8 mouse cellular contexts compared by ENCODE assay signal in the genomic region with DNA sequence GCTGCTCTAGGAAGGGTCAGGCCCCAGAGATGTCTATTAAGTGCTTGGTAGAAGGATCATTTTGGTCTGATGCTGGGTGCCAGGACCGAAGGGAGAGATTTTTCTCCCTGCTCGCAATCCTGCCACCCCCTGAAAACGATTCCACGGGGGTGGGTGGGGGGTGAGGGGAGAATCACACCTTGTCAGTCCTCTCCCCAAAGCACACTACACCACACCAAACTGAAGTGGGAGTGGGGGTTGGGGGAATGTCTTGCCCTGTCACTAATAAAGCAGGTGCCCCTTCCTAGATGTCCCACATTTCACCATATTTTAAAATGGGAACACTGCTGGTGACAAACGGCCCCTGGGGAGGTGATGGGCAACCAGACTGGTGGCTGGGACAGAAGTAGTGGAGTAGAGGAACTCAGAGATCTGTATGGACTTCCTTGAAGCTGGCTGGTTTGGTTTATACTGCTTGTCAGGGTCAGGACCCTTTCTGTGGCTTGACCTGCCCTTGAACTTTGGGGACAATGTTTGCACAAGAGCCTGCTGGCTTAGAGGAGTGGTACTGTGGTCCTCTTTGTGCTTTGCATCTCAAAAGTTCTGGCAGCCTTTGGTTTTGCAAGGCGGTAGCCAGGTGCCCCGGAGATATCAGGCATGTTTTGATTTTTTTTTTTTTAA.
DNase-seq lines count a peak whose midpoint lies in the region; ATAC-seq and TF ChIP-seq lines count a peak whose summit lies in the region.

No protein-coding gene starts in this region.

- H3K9me3 ChIP-seq in kidney, embryonic 14.5 days (ENCODE audit: control insufficient read depth, low read length) = no peaks in the 10 kb centered on the region
- no peaks in the 10 kb centered on the region for H3K9me3 ChIP-seq in forebrain, embryonic 16.5 days (ENCODE audit: control insufficient read depth, low read length)
- H3K9me3 ChIP-seq in liver, embryonic 16.5 days (replicated peaks; ENCODE audit: control insufficient read depth, low read length) = no peaks in the 10 kb centered on the region
- no peaks in the 10 kb centered on the region for H3K9me3 ChIP-seq in stomach, postnatal 0 days (ENCODE audit: control insufficient read depth, low read length)

- no peak overlapping the region for H3K27ac ChIP-seq in kidney, embryonic 14.5 days (ENCODE audit: low read depth, low read length)
- peak overlapping the region; percentile 86 for H3K27ac ChIP-seq in forebrain, embryonic 16.5 days (ENCODE audit: low read length)
- H3K27ac ChIP-seq in liver, embryonic 16.5 days (ENCODE audit: low read length) = no peak overlapping the region
- peak overlapping the region; percentile 73 for H3K27ac ChIP-seq in stomach, postnatal 0 days (replicated peaks)

- 12% methylated on average over 7 of the region's 7 CpGs for WGBS in kidney, embryonic 14.5 days
- 6% methylated on average over 7 of the region's 7 CpGs for WGBS in forebrain, embryonic 16.5 days
- WGBS in liver, embryonic 16.5 days (ENCODE audit: insufficient replicate concordance) = 6% methylated on average over 7 of the region's 7 CpGs
- 12% methylated on average over 7 of the region's 7 CpGs for WGBS in stomach, postnatal 0 days

- ATAC-seq in kidney, embryonic 14.5 days (ENCODE audit: low FRiP score, low TSS enrichment) = 0 out of 2 replicates have a peak, but pooled peaks have one; percentile 32
- 0 out of 2 replicates have a peak, but pooled peaks have one; percentile 6 for ATAC-seq in forebrain, embryonic 16.5 days
- no peak for ATAC-seq in liver, embryonic 16.5 days (ENCODE audit: low read depth)
- ATAC-seq in stomach, postnatal 0 days (ENCODE audit: low FRiP score, low TSS enrichment) = no peak

- TF ChIP-seq EP300 in stomach, postnatal 0 days (optimal IDR thresholded peaks at IDR 0.05) = no peak

- TF ChIP-seq POLR2A in brain, embryonic 14.5 days (IDR thresholded peaks at IDR 0.05; ENCODE audit: borderline replicate concordance, extremely low read depth, insufficient read depth, insufficient read length, poor library complexity, severe bottlenecking) = no peak

- DNase-seq in kidney, adult 8-10 months = no peak
- DNase-seq in brain, embryonic 14.5 days (ENCODE audit: low read depth) = peak; percentile 19
- no peak for DNase-seq in stomach, postnatal 0 days (ENCODE audit: low spot score)
- DNase-seq in gastrocnemius, postnatal 10 days = no peak
- DNase-seq in layer of hippocampus, adult 8-10 months (ENCODE audit: low spot score in 2 of 2) = no peak

- peak overlapping the region; percentile 18; the same call in 1 of the 2 replicates for H3K9ac ChIP-seq in kidney, embryonic 14.5 days (ENCODE audit: low read depth, low read length)
- peak overlapping the region; percentile 72 for H3K9ac ChIP-seq in forebrain, embryonic 16.5 days (replicated peaks; ENCODE audit: low read depth, low read length)
- H3K9ac ChIP-seq in liver, embryonic 16.5 days (ENCODE audit: low read depth, low read length) = no peak overlapping the region
- peak overlapping the region; percentile 69 for H3K9ac ChIP-seq in stomach, postnatal 0 days (ENCODE audit: low read length)

- peaks cover 4% of the 10 kb centered on the region; the same call in 1 of the 2 replicates for H3K4me1 ChIP-seq in kidney, embryonic 14.5 days (ENCODE audit: control insufficient read depth, insufficient read depth, low read length)
- peaks cover 37% of the 10 kb centered on the region for H3K4me1 ChIP-seq in forebrain, embryonic 16.5 days (replicated peaks; ENCODE audit: control insufficient read depth, insufficient read depth, low read length)
- H3K4me1 ChIP-seq in liver, embryonic 16.5 days (ENCODE audit: control insufficient read depth, low read depth, low read length) = no peaks in the 10 kb centered on the region; the same call in 1 of the 2 replicates
- H3K4me1 ChIP-seq in stomach, postnatal 0 days (replicated peaks; ENCODE audit: control insufficient read depth, insufficient read depth) = no peaks in the 10 kb centered on the region

- H3K4me3 ChIP-seq in kidney, embryonic 14.5 days (ENCODE audit: low read length) = peak overlapping the region; percentile 40
- H3K4me3 ChIP-seq in forebrain, embryonic 16.5 days (replicated peaks; ENCODE audit: low read length) = peak overlapping the region; percentile 49
- peak overlapping the region; percentile 43 for H3K4me3 ChIP-seq in liver, embryonic 16.5 days (ENCODE audit: low read depth, low read length)
- peak overlapping the region; percentile 54 for H3K4me3 ChIP-seq in stomach, postnatal 0 days (ENCODE audit: low read depth, low read length)

- peak overlapping the region; percentile 70 for H3K4me2 ChIP-seq in kidney, embryonic 14.5 days (replicated peaks; ENCODE audit: low read depth, low read length)
- H3K4me2 ChIP-seq in forebrain, embryonic 16.5 days (ENCODE audit: low read length) = peak overlapping the region; percentile 62
- peak overlapping the region; percentile 37 for H3K4me2 ChIP-seq in liver, embryonic 16.5 days (ENCODE audit: low read depth, low read length)
- peak overlapping the region; percentile 74 for H3K4me2 ChIP-seq in stomach, postnatal 0 days (replicated peaks; ENCODE audit: low read depth)

- TF ChIP-seq CTCF in brain, embryonic 14.5 days (IDR thresholded peaks at IDR 0.05; ENCODE audit: borderline replicate concordance, extremely low read depth, insufficient read depth, insufficient read length) = no peak
- no peak for TF ChIP-seq CTCF in stomach, postnatal 0 days (IDR thresholded peaks at IDR 0.05; ENCODE audit: low read depth)

- no peaks in the 10 kb centered on the region for H3K36me3 ChIP-seq in kidney, embryonic 14.5 days (ENCODE audit: control insufficient read depth, insufficient read depth, low read length)
- H3K36me3 ChIP-seq in forebrain, embryonic 16.5 days (ENCODE audit: control insufficient read depth, insufficient read depth) = no peaks in the 10 kb centered on the region
- no peaks in the 10 kb centered on the region for H3K36me3 ChIP-seq in liver, embryonic 16.5 days (ENCODE audit: control insufficient read depth, insufficient read depth)
- H3K36me3 ChIP-seq in stomach, postnatal 0 days (ENCODE audit: control insufficient read depth, insufficient read depth, low read length) = no peaks in the 10 kb centered on the region

- peaks cover 13% of the 10 kb centered on the region for H3K27me3 ChIP-seq in kidney, embryonic 14.5 days (ENCODE audit: control insufficient read depth, insufficient read depth, low read length)
- H3K27me3 ChIP-seq in forebrain, embryonic 16.5 days (replicated peaks; ENCODE audit: control insufficient read depth, insufficient read depth, low read length) = no peaks in the 10 kb centered on the region
- peaks cover 16% of the 10 kb centered on the region for H3K27me3 ChIP-seq in liver, embryonic 16.5 days (ENCODE audit: control insufficient read depth, insufficient read depth, low read depth, low read length)
- no peaks in the 10 kb centered on the region for H3K27me3 ChIP-seq in stomach, postnatal 0 days (ENCODE audit: control insufficient read depth, insufficient read depth, low read length)

Comparison
In these comparisons a context has a peak if more than half of its experiments do, and no peak if none do; other contexts are left out.
1. ATAC-seq: peak in kidney, embryonic 14.5 days (single experiment) and forebrain, embryonic 16.5 days (single experiment); none in liver, embryonic 16.5 days (single experiment) and stomach, postnatal 0 days (single experiment).
2. H3K27ac ChIP-seq: peak in forebrain, embryonic 16.5 days (single experiment) and stomach, postnatal 0 days (single experiment); none in kidney, embryonic 14.5 days (single experiment) and liver, embryonic 16.5 days (single experiment).
3. Peak in every context shown above with its lines, with median percentiles within 50 percentile points of each other: H3K4me2 ChIP-seq and H3K4me3 ChIP-seq.